Mouse (Mus musculus): ENCODE measurements around the gene Urm1. TPM values are rescaled to one million over a fixed set of nuclear protein-coding genes. Genes with fewer than 3 reads are reported as not detected.

The Urm1 gene
- polyA plus RNA-seq (2017; shearing (Covaris generic)): 20.0 TPM

DNA sequence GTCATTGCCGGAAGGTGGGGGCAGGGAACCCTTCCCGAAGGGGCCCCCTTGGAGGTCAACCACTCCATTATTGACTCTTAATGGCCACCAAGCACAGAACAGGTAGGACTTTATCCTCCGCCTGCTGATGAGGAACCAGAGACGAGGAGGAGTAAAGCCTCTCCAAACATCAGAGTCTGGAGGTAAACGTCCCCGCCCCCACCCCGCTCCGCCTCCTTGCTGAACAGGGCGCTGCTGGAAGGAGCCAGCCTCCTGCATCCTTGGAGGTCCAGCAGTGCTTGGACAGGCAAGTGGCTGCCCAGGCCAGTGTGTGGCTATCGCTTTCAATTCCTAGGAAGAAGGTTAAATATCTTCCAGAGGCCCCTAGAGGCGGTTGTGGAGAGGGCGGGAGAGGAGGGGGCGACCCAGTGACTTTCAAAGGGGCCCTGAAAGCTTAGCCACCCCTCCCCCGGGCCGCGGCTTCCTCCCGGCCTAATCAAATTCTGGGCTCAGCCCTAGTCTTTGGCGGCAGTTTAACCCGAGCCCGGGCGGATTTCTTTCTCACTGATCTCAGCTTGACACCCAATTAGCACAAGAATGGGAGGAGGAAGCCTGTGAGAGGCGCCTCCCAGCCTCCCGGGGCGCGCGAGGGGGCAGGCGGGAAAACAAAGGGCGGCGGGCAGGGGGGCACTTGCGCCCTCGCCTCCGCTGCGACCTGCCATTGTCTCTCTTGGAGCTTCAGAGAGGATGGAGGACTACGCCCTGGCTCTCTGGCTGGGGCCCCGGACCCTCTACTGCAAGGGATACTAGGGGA lies at the start of gene Urm1:
Gene Urm1, plus strand, starts transcription at position 51 of the 793 bp plus-strand sequence.

DNA sequence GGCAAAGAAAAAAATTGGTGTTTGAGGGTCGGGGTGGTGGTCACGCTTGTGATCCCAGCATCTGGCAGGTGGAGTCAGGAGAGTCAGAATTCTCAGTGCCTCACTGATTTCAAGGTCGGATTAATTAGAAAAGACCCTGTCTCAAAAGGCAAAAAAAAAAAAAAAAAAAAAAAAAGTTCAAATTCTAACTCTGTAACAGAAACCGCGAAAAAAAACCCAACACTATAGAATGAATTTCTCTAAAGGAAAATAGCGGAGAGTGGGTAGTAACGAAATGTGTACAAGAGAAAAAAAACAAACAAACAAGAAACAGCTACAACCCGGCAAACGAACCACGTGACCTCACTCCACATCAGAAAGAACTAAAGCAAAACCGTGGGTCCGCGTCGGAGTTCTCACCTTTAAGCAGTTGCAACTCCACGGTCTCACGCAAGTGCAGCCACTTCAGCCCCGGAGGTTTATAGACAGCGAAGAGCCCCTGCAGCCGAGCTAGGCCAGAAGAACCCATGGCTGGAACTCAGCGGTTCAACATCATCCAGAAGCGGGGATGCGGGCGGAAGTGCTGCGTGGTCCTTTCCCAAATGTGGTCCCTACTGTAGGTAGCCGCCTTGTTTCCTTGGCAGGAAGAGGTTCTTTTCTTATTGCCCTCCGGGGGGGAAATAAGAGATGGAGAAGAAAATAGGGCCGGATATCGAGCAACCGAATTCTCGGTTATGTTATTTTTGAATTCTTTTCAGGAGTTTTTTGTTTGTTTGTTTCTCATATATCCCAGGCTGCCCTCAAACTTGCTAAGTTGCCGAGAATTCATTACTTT lies 32.6 kb upstream of the Urm1 start, which contains the start of gene Coq4:
Gene Coq4, plus strand, starts transcription at position 390 of the 814 bp plus-strand sequence.

DNA sequence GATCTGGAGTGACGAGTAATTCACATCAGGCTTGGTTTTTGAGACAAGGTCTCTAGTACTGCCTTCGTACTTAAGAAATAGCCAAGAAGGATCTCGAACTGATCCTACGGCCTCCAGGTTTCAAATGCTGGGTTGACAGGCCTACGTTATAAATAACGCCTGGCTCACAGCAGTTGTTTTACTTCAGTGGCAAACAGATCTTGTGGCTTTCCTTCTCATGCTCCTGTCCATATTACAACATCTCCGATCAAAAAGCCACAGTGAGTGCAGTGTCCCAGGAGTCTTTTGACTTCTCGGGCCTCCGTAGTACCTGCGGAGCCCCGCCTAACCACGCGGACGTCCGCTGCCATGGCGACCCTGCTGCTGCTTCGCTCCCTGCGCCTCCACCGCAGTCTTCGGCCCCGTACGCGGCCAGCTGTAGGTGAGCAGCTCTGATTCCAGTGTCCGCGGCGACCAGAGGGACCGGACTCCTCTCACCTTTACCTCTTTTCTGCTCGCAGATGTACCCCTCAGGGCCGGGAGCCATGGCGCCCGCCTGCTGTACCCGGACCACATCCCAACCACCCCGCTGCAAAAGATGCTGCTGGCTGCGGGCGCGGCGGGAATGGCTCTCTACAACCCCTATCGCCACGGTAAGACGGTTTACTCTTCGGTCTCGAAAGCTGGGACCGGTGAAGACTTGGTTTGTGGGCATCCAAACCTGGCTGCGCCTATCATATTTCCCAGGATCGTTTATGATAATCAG lies 31.8 kb upstream of the Urm1 start, which contains the start of gene Trub2:
Gene Trub2, minus strand, starts transcription at position 566 of the 745 bp plus-strand sequence.

DNA sequence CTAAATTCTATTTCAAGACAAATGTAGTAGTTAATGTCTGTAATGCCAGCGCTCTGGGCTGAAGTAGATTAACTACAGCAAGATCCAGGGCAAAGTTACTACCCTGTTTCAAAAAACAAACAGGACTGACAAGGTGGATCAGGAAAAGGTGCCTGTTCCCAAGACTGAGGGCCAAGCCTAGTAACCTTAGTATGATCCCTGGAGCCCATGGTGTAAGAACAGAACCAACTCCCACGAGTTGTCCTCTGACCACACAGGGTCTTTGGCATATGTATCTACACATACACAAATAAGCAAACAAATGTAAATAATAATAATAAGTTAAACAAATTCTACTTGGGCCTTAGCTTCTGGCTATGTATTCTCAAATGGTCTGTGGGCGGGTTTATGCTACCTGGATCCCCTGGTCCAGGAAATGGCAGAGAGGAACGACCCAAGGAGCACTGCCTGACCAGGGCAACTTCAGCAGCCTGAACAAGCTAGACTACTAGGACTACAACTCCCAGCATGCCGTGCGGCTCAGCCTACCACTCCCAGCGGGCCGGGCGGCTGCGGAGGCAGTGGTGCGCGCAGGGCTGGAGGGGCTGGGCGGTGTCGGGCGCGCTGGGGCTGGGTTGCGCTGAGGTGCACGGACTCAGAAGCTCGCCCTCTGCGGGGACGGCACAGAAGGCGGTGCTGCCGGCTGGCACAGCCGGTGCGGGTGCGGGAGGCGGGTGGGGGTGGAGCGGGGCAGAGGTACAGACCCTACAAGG lies 17.6 kb upstream of the Urm1 start, which contains the start of gene Slc27a4:
Gene Slc27a4, plus strand, starts transcription at position 560 of the 752 bp plus-strand sequence.

DNA sequence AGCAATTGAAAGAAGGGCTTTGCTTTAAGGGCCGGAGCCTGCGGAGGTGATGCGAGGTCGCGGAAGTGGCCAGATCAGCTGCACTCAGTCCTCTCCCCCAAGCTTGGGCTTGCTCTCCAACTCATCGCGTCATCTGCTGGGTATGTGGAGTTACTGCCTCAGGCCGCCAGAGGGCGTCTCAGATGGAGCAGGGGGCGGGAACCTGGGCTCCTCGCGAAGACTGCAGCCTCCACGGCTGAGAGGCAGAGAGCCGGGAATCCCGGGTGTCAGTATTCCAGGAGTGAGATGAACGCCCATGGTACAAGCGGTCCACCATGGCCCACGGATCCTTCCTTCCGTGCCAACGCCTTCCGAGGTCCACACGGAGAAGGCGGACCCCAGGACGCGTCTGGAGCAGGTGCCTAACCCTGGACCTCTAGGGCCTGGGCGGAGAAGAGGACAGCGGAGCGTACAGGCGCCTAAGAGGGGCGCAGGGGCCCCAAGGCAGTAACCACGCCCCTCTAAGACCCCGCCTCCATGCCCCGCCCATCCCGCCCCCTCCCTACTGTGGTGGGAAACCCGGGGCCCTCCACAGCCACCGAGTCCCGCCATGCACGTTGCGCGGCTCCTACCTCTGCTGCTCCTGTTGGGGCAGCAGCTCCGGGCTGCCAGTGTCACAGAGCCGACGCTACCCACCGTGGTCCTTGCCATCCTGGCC lies 49.2 kb downstream of the Urm1 start, which contains the start of gene Cercam:
Gene Cercam, plus strand, starts transcription at position 216 of the 697 bp plus-strand sequence.

DNA sequence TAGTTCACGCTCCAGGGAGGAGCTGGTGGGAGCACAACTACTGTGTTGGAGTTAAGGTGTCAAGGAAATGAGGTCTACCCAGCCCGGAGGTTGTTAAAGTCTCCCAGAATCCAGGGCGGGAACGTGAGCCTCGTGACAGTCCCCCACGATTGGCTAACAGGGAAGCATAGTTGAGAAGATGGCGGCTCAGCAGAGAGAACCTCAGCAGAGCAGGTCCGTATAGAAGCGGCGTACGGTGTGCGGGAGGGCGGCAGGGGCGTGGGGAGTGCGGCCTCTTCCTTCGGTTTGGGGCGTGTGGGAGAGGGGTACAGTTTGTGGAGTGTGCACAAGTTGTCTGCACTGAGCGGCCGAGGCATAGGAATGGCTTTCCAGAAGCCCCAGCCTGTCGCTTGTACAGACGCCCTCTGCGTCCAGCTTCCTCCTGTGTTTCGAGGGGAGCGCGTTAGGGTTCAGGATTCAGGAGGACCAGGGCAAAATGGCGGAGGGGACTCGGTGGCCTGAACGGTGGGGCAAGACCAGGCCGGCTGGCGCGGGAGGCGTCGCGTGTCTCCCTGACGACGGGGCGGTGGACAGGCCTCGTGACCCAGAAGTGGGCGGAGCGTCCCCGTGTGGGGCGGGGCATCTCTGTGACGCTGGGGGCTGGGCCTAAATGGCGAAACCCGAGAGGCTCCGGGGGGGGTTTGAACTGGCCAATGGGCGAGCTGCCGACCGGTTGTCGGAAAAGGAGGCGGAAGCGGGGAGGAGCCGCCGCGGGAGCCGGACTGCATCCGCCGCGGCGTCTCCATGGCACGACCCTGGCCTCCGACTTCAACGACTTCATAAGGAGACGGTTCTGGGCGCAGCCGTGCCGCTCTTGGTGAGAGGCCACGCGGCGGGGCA lies 69.4 kb downstream of the Urm1 start, which contains the start of gene Odf2:
Gene Odf2, plus strand, starts transcription at position 156 of the 879 bp plus-strand sequence.

Other genes with a start within 250 kb of the Urm1 start
- 56.6 TPM for gene Rapgef1, start 200.4 kb upstream of the Urm1 start, polyA plus RNA-seq (2017; shearing (Covaris generic))
- not detected for gene Gm13420, start 68.4 kb upstream of the Urm1 start, polyA plus RNA-seq (2017; shearing (Covaris generic))
- gene Gm13547, start 60.8 kb upstream of the Urm1 start, polyA plus RNA-seq (2017; shearing (Covaris generic)): not detected
- 3.9 TPM for gene Coq4, start 32.6 kb upstream of the Urm1 start, polyA plus RNA-seq (2017; shearing (Covaris generic))
- gene Trub2, start 31.6 kb upstream of the Urm1 start, polyA plus RNA-seq (2017; shearing (Covaris generic)): 12.1 TPM
- gene Slc27a4, start 17.4 kb upstream of the Urm1 start, polyA plus RNA-seq (2017; shearing (Covaris generic)): 5.4 TPM
- 0.86 TPM for gene Cercam, start 49.1 kb downstream of the Urm1 start, polyA plus RNA-seq (2017; shearing (Covaris generic))
- 71.8 TPM for gene Odf2, start 69.1 kb downstream of the Urm1 start, polyA plus RNA-seq (2017; shearing (Covaris generic))
- gene Gle1, start 115.4 kb downstream of the Urm1 start, polyA plus RNA-seq (2017; shearing (Covaris generic)): 46.3 TPM
- 87.5 TPM for gene Sptan1, start 145.5 kb downstream of the Urm1 start, polyA plus RNA-seq (2017; shearing (Covaris generic))
- 2.3 TPM for gene Wdr34, start 228.8 kb downstream of the Urm1 start, polyA plus RNA-seq (2017; shearing (Covaris generic))
- gene Set, start 237.3 kb downstream of the Urm1 start, polyA plus RNA-seq (2017; shearing (Covaris generic)): 282 TPM